Mouse (Mus musculus) heart, embryonic 11.5 days (tissue): Measurements from ENCODE around the gene Hoxd13. TPM values are rescaled to one million over a fixed set of nuclear protein-coding genes. Genes with fewer than 3 reads are reported as not detected.
A peak's percentile ranks its signal among the peaks of the same experiment; 100 is the strongest.

Source experiments
- ATAC-seq: fragments of 200-750 bp; cut with Nextera tagmentation; replicated peaks from 2 replicates; pipeline ENCODE4 v1.8.0; 2017; ENCODE audit warnings: moderate library complexity; ENCODE audit not compliant: insufficient number of reproducible peaks, low FRiP score, low TSS enrichment
- H3K27ac ChIP-seq: fragments of 300-500 bp; sonication (generic); 2 replicates; pipeline ENCODE4 v1.5.1; 2014; ENCODE audit warnings: mild to moderate bottlenecking, low read depth, low read length
- H3K27me3 ChIP-seq: fragments of 300-500 bp; sonication (generic); 2 replicates; pipeline ENCODE4 v1.6.1; 2014; ENCODE audit warnings: mild to moderate bottlenecking, low read length, mixed read lengths; ENCODE audit not compliant: control insufficient read depth, insufficient read depth
- H3K36me3 ChIP-seq: fragments of 300-500 bp; sonication (generic); 2 replicates; pipeline ENCODE4 v1.6.1; 2014; ENCODE audit warnings: mild to moderate bottlenecking, low read length, moderate library complexity, mixed read lengths; ENCODE audit not compliant: control insufficient read depth, insufficient read depth
- H3K4me1 ChIP-seq: fragments of 300-500 bp; sonication (generic); 2 replicates; pipeline ENCODE4 v1.6.1; 2014; ENCODE audit warnings: low read length; ENCODE audit not compliant: control insufficient read depth, insufficient read depth
- H3K4me2 ChIP-seq: fragments of 300-500 bp; sonication (generic); 2 replicates; pipeline ENCODE4 v1.6.1; 2014; ENCODE audit warnings: mild to moderate bottlenecking, moderate library complexity
- H3K4me3 ChIP-seq: fragments of 300-500 bp; sonication (generic); 2 replicates; pipeline ENCODE4 v1.5.1; 2014; ENCODE audit warnings: low read depth, low read length
- H3K9ac ChIP-seq: fragments of 300-500 bp; sonication (generic); 2 replicates; pipeline ENCODE4 v1.6.1; 2014; ENCODE audit warnings: mild to moderate bottlenecking, low read depth, low read length, moderate library complexity
- H3K9me3 ChIP-seq: fragments of 300-500 bp; sonication (generic); replicated peaks from 2 replicates; pipeline ENCODE4 v1.6.1; 2016; ENCODE audit warnings: low read length; ENCODE audit not compliant: control insufficient read depth
- WGBS: fragments of 180-500 bp; shearing (Covaris S2); extraction: QIAGEN DNeasy Blood & Tissue Kit; methylation state at CpG from one replicate; pipeline ENCODE4 v1.1.7; 2014; ENCODE audit not compliant: insufficient replicate concordance; 5-methylcytosine and 5-hydroxymethylcytosine counted together
- polyA plus RNA-seq: library from polyadenylated mRNA; unstranded; fragments of >200 nt; fragmentation: Nextera tagmentation; extraction: Ambion mirVana; gene quantifications from 2 replicates; pipeline ENCODE4 v1.2.1, GENCODE M21; 2014

Gene Hoxd13
- polyA plus RNA-seq, 1 experiment from 2014 or later = not detected

- under 1% methylated on average over 47 of the region's 47 CpGs for WGBS
- Histone ChIP-seq H3K4me1 (peaks cover 4% of the 10 kb centered on the region; the same call in 1 of the 2 replicates), H3K4me3 (no peak overlapping the region), H3K9ac (no peak overlapping the region), H3K27ac (no peak overlapping the region), H3K4me2 (no peak overlapping the region), H3K9me3 (no peaks in the 10 kb centered on the region), H3K36me3 (no peaks in the 10 kb centered on the region), H3K27me3 (peaks cover 96% of the 10 kb centered on the region)
- no peak for ATAC-seq
Observed at GRCm38 (mm10) chr2:74658667-74659371, 9.3 kb upstream of the Hoxd13 start.

GRCm38 (mm10) chr2:74659507-74660005 lies 8.6 kb upstream of the Hoxd13 start, which contains the start of gene Evx2:
TSS of gene Evx2 (minus strand) at chr2:74659557.
- 2% methylated on average over 28 of the region's 28 CpGs for whole genome bisulfite sequencing
- ATAC-seq = no peak
- no peak within 1 kb of the TSS for H3K4me2 ChIP-seq
- H3K27me3 ChIP-seq = peaks cover 96% of the 10 kb centered on the region
- peaks cover 4% of the 10 kb centered on the region; the same call in 1 of the 2 replicates for H3K4me1 ChIP-seq
- H3K27ac ChIP-seq = no peak within 1 kb of the TSS
- no peak within 1 kb of the TSS for H3K4me3 ChIP-seq
- H3K9me3 ChIP-seq = no peaks in the 10 kb centered on the region
- no peaks in the 10 kb centered on the region for H3K36me3 ChIP-seq
- H3K9ac ChIP-seq = no peak within 1 kb of the TSS

DNA sequence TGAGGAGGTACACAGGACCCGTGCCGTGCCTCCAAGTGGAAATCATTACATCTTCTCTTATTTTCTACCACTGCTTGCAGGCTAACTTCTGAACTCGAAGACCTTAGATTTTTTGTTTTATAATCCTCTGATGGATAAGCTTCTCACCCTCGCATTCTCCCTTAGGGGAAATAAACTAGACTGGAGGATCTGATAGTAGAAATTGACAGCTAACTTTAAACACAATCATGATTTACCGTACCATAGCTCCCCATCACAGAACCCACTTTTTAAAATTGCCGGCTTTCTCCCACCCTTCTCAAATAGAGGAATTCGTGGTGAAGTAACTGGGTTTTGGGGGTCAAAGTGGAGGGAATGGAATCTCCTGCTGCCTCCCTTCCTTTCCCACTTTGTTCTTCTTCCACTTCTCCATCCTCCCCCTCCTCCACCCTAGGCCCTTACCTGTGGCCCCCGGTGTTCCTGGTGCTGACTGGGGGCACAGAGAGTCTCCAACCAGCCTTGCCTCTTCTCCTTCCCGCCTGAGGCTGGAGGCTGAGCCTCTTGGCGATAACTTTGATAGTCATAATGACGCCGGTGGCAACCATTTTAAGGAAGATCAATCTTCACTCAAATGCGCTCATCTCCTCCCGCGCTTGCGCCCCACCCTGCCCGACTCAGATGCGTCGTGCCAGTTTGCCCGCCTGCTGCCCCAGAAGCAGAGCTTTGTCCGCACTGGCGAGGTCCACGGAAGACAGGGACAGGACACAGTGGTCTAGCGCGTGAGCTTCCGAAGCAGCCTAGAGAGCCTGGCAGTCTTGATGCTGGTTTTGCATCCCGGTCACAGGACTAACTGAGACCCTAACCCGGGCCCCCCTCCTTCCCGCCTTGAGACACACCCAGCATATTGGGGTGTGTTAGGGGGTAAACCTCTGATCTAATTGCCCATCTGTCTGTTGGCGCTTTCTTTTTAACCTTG lies 7.4 kb upstream of the Hoxd13 start:
- 4% methylated on average over 30 of the region's 30 CpGs for WGBS
- Histone ChIP-seq H3K9ac (no peak overlapping the region), H3K4me3 (no peak overlapping the region; the same call in 1 of the 2 replicates), H3K4me2 (no peak overlapping the region), H3K9me3 (no peaks in the 10 kb centered on the region), H3K27me3 (peaks cover 93% of the 10 kb centered on the region), H3K4me1 (peaks cover 4% of the 10 kb centered on the region; the same call in 1 of the 2 replicates), H3K36me3 (no peaks in the 10 kb centered on the region), H3K27ac (no peak overlapping the region)
- ATAC-seq = no peak

DNA sequence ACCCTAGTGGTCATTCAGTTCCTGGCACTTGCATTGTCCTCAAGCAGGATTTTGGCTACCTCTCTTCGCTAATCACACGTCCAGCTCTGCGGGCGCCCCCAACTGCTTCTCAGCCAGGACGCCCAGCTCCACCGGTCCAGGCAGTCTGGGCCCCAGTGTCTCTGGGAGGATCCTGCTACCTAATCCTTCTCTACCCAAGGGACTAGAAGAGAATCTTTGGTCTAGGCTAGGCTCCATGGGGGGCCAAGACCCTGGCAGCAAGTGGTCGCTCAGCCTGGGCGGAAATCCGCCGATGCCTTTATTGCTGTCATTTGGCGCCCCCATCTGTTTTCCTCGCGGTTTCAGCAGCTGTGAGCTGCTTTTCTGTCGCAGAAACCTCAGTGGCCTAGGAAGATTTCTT lies 6.4 kb upstream of the Hoxd13 start:
- no peak overlapping the region for H3K27ac ChIP-seq
- H3K4me3 ChIP-seq = peak overlapping the region; percentile 6; the same call in 1 of the 2 replicates
- peak overlapping the region; percentile 53 for H3K4me2 ChIP-seq
- H3K4me1 ChIP-seq = peaks cover 4% of the 10 kb centered on the region; the same call in 1 of the 2 replicates
- H3K36me3 ChIP-seq = no peaks in the 10 kb centered on the region
- no peak overlapping the region for H3K9ac ChIP-seq
- WGBS = 1% methylated on average over 14 of the region's 14 CpGs
- peaks cover 92% of the 10 kb centered on the region for H3K27me3 ChIP-seq
- ATAC-seq = 0 out of 2 replicates have a peak, but pooled peaks have one; percentile 42
- no peaks in the 10 kb centered on the region for H3K9me3 ChIP-seq

- Histone ChIP-seq H3K4me1 (peaks cover 7% of the 10 kb centered on the region; the same call in 1 of the 2 replicates), H3K36me3 (no peaks in the 10 kb centered on the region), H3K4me3 (no peak overlapping the region), H3K27me3 (peaks cover 94% of the 10 kb centered on the region), H3K9ac (no peak overlapping the region), H3K27ac (no peak overlapping the region), H3K4me2 (no peak overlapping the region), H3K9me3 (no peaks in the 10 kb centered on the region)
- ATAC-seq = no peak
- 6% methylated on average over 18 of the region's 18 CpGs for WGBS
Observed at GRCm38 (mm10) chr2:74663291-74663925, 4.7 kb upstream of the Hoxd13 start.

- H3K27me3 ChIP-seq = peaks cover 89% of the 10 kb centered on the region
- H3K4me1 ChIP-seq = peaks cover 10% of the 10 kb centered on the region; the same call in 1 of the 2 replicates
- no peaks in the 10 kb centered on the region for H3K9me3 ChIP-seq
- H3K27ac ChIP-seq = no peak overlapping the region
- no peak overlapping the region for H3K4me2 ChIP-seq
- WGBS = 3% methylated on average over 7 of the region's 7 CpGs
- H3K36me3 ChIP-seq = no peaks in the 10 kb centered on the region
- H3K4me3 ChIP-seq = no peak overlapping the region
- no peak overlapping the region for H3K9ac ChIP-seq
- ATAC-seq = no peak
Observed at GRCm38 (mm10) chr2:74666411-74666810, 1.7 kb upstream of the Hoxd13 start.

DNA sequence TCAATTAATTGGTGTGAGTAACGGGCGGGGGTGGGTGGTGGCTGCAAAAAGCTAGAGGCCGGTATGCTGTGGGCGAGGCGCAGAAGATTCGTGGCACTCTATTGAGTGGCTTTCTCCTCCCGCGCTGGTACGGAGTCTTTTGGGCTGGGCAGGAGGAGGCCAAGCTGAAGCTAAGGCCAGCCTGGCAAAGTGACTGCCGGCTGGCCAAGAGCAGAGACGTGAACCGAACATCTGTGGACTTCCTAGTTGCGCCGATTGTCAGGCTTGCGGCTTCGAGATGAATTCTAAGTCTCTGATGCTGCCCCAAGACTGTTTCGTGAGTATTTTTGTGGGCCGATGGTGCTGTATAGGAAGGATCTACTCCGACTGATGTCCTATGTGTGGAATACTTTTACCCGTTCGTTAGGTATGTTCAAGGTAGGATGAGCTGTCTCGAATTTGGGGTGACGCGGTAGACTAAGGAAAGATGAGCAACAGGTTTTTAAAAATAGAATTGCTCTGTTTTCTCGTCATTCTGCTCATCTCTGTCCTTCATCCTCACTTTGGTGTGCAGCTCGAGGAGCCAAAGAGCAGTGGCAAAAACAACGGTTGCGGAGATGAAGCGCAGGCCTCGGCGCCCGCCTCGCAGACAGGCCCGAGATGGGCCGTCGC lies 794 bp upstream of the Hoxd13 start:
- Histone ChIP-seq H3K27me3 (peaks cover 89% of the 10 kb centered on the region), H3K4me1 (peaks cover 10% of the 10 kb centered on the region; the same call in 1 of the 2 replicates), H3K27ac (no peak overlapping the region), H3K4me2 (peak overlapping the region; percentile 63), H3K4me3 (no peak overlapping the region; the same call in 1 of the 2 replicates), H3K36me3 (no peaks in the 10 kb centered on the region), H3K9me3 (no peaks in the 10 kb centered on the region), H3K9ac (no peak overlapping the region)
- no peak for ATAC-seq
- 2% methylated on average over 36 of the region's 36 CpGs for WGBS
